Mouse (Mus musculus): ENCODE measurements around the gene Fermt2. TPM values are rescaled to one million over a fixed set of nuclear protein-coding genes. Genes with fewer than 3 reads are reported as not detected.
A peak's percentile ranks its signal among the peaks of the same experiment; 100 is the strongest.
"Not testable (repeated sequence)": the region's sequence is repeated elsewhere in the genome, so short reads cannot be mapped to it uniquely, and the experiment has no call there.

The Fermt2 gene
- polyA plus RNA-seq, 1 experiment from 2014 or later: 118 TPM

DNA sequence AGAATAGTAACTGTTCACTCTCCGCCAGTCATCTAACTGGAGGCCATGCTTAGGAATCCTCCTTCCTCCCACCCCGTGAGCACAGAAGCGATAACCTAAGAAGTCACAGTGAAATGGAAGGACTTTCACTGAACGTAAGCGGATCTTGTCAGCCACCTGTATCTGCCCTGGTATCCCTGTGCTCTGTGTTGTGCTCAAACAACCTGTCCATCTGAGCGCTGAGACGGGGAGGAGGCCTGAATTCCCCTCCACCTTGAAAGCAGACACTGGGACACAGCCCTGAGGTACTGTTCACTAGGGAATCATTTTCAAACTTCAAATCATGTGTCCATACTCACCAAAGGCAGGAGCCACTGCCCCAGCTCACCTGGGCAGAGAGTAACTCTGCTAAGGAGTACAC is 52.9 kb downstream of the Fermt2 start:
- WGBS: 92% methylated on average over 7 of the region's 7 CpGs
- Histone ChIP-seq H3K27ac (no peak overlapping the region), H3K4me1 (no peaks in the 10 kb centered on the region), H3K4me3 (no peak overlapping the region), H3K9me3 (replicated peaks) (no peaks in the 10 kb centered on the region), H3K36me3 (peaks cover 93% of the 10 kb centered on the region), H3K27me3 (ENCODE audit: low read depth, poor library complexity, severe bottlenecking) (no peaks in the 10 kb centered on the region)
- no peak for DNase-seq (ENCODE audit: low spot score)

DNA sequence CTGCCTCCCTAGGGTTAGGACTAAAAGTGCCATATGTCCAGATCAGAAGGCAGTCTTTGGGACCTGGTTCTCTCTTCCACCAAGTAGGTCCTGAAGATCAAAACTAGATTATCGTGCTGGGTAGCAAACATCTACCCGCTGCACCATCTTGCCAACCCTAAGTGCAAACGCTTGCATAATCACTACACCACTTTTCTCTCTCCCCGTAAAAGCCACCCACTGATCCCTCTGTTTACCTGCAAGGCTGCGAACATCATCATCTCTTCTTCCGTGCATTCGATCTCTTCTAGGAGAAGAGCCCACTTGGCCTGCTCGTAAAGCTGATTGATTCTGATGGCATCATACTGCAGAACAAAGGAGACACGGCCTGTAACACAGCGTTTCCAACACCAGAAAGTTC is 57.4 kb downstream of the Fermt2 start:
- no peak overlapping the region for H3K27ac ChIP-seq
- WGBS: 91% methylated on average over 10 of the region's 10 CpGs
- H3K9me3 ChIP-seq (replicated peaks): no peaks in the 10 kb centered on the region
- no peaks in the 10 kb centered on the region for H3K27me3 ChIP-seq (ENCODE audit: low read depth, poor library complexity, severe bottlenecking)
- no peak overlapping the region for H3K4me3 ChIP-seq
- DNase-seq (ENCODE audit: low spot score): no peak
- peaks cover 100% of the 10 kb centered on the region for H3K36me3 ChIP-seq
- no peaks in the 10 kb centered on the region for H3K4me1 ChIP-seq

DNA sequence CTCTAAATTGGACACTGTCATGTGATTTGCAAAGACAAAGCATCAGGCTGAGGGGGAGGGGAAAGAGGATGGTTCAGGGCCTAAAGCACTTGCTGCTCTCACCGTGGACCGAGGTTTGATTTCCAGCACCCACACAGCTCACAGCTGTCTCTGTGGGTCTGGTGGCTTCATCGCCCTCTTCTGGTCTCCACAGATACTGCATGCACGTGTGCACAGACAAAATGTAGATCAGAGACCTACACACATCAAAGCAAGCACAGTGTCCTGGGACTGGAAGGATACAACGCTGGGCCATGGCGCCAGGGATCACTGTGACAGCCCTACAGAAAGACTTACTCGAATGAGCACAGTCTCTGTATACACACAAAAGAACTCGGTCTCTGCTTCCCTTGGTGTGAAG is 60.5 kb downstream of the Fermt2 start:
- 96% methylated on average over 8 of the region's 8 CpGs for WGBS
- peaks cover 100% of the 10 kb centered on the region for H3K36me3 ChIP-seq
- no peak overlapping the region for H3K27ac ChIP-seq
- no peaks in the 10 kb centered on the region for H3K9me3 ChIP-seq (replicated peaks)
- peaks cover 4% of the 10 kb centered on the region for H3K4me1 ChIP-seq
- no peaks in the 10 kb centered on the region for H3K27me3 ChIP-seq (ENCODE audit: low read depth, poor library complexity, severe bottlenecking)
- H3K4me3 ChIP-seq: no peak overlapping the region
- no peak for DNase-seq (ENCODE audit: low spot score)

DNA sequence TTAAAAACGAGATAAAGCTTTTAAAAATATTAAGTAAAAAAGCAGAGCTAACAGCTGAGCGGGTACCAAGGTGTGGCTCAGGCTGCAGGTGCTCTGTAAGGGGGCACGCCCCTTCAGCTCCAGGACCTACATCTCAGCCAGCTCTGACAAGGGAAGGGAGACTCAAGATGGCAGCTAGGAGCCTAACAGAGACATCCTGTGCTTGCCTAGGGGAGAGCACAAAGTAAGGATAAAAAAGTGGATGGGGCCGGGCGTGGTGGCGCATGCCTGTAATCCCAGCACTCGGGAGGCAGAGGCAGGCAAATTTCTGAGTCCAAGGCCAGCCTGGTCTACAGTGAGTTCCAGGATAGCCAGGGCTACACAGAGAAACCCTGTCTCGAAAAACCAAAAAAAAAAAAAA is 63.5 kb downstream of the Fermt2 start:
- not testable (repeated sequence) for H3K27ac ChIP-seq; H3K4me3 ChIP-seq; H3K9me3 ChIP-seq (replicated peaks); DNase-seq (ENCODE audit: low spot score); H3K27me3 ChIP-seq (ENCODE audit: low read depth, poor library complexity, severe bottlenecking)
- WGBS: 92% methylated on average over 8 of the region's 8 CpGs
- Histone ChIP-seq H3K36me3 (peaks cover 98% of the 10 kb centered on the region), H3K4me1 (peaks cover 26% of the 10 kb centered on the region)

DNA sequence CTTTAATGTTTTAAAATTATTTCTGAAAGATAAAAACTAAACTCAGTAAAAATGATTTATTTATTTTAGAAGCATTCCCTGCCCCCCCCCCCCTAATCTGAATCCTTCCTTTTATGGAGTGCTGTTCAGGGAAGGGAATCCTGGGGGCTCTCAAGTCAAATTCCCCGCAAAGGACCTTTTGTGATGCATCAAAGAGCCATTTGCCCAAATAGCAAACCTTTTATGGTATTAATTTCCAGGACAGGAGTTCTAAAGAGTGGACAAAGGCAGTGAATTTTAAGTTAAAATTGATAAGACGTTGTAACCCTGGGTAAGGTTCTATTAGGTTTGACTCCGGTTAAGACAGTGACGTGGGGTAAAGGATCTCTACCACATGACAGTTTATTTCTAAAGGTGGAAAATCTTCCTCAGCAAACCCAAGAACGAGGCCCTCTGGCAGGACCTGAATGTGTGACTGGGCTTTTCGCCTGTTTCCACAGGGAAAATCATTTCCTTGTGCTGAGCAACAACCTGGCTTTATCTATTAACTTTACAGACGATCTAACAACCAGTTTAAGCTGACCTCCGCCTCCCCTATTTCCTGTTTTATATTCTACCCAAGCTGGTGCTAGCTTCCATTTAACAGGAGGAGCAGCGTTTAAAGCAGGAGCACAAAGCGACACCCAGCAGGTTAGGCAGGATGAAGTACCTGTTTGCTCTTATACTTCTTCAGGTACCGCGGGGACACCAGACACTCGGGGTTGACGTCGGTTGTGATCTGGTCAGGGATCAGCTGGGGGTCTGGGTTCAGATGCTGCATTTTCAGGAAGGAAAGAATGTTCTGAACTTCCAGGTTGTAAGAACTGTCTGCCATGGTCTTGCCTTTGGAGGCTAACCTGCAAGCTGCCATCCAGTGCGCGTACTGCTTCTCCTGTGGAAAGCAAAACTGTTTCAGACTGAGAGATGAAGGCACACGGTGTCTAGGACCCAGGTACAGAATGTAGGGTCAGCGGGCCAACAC is 65.6 kb downstream of the Fermt2 start:
- H3K27ac ChIP-seq: peak overlapping the region; percentile 32
- no peaks in the 10 kb centered on the region for H3K27me3 ChIP-seq (ENCODE audit: low read depth, poor library complexity, severe bottlenecking)
- H3K4me3 ChIP-seq: no peak overlapping the region
- peaks cover 26% of the 10 kb centered on the region for H3K4me1 ChIP-seq
- peaks cover 96% of the 10 kb centered on the region for H3K36me3 ChIP-seq
- 73% methylated on average over 19 of the region's 19 CpGs for WGBS
- DNase-seq (ENCODE audit: low spot score): no peak
- no peaks in the 10 kb centered on the region for H3K9me3 ChIP-seq (replicated peaks)

DNA sequence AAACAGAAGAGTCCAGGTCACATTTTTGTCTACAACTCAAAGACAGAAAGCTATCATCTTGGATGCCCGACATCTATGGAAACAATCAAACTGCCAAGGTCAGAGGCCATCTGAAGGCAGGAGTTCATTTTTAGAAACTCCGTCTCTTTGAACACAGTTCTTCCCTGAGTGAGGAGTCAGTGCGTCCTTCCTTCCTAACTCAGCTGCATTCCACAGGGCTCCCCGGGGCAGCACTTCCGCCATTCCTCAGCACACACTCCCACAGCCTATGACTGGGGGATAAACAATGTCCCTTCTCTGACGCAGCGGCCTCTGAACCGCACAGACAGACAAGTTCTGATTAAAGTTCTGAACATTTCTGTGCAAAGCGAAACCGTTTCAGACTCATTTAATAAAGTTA is 66.3 kb downstream of the Fermt2 start:
- peaks cover 26% of the 10 kb centered on the region for H3K4me1 ChIP-seq
- peaks cover 96% of the 10 kb centered on the region for H3K36me3 ChIP-seq
- H3K27ac ChIP-seq: peak overlapping the region; percentile 67
- H3K27me3 ChIP-seq (ENCODE audit: low read depth, poor library complexity, severe bottlenecking): no peaks in the 10 kb centered on the region
- no peaks in the 10 kb centered on the region for H3K9me3 ChIP-seq (replicated peaks)
- WGBS: 24% methylated on average over 10 of the region's 10 CpGs
- DNase-seq (ENCODE audit: low spot score): no peak
- H3K4me3 ChIP-seq: no peak overlapping the region

DNA sequence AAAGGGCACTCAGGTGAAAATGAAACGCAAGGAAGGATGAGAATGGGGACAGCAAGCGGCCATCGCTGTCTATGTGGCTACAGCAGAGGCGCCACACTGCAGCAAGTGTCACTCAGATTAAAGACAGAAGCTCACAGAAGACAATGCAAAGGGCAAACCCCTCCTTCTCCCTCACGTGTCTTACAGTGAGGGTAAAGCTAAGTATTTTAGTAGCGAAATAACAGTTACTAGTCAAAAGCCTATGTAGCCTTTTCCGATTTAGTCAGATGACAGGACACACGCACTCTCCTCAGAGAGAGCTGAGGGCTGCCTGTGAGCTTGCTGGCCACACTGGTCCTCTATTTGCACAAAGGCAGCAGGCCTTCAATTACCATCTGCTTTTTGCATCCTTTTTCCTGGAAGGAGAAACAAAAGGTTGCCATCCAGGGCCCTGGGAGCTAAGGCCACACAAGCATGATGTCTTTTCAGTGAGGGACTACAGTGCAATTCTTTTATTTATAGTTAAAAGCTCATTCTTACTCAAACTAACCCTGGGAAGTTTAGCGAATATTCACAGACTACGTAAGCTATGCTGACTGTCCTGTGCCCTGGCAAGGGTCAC is 66.9 kb downstream of the Fermt2 start:
- Histone ChIP-seq H3K36me3 (peaks cover 96% of the 10 kb centered on the region), H3K27me3 (ENCODE audit: low read depth, poor library complexity, severe bottlenecking) (no peaks in the 10 kb centered on the region), H3K27ac (peak overlapping the region; percentile 67), H3K4me1 (peaks cover 26% of the 10 kb centered on the region), H3K9me3 (replicated peaks) (no peaks in the 10 kb centered on the region), H3K4me3 (no peak overlapping the region)
- 68% methylated on average over 10 of the region's 10 CpGs for WGBS
- no peak for DNase-seq (ENCODE audit: low spot score)

DNA sequence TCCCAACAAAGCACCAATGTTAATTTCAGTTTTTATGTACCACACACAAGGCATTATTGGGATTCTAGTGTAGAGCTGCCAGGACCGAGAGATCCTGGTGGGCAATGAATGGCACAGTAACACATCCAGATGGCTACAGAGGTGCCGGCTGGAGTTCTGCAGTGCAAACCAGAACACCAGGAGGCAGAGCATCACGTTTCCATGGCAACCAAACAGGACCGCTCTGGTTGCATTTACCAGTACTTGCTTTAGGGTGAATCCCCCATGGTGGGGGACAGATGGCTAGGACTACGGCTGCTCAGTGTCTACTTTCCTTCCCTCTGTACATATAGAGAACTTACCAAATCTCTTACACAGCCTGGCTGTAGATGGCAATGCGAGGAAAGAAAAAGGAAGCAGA is 67.5 kb downstream of the Fermt2 start:
- H3K4me3 ChIP-seq: no peak overlapping the region
- WGBS: 51% methylated on average over 6 of the region's 6 CpGs

DNA sequence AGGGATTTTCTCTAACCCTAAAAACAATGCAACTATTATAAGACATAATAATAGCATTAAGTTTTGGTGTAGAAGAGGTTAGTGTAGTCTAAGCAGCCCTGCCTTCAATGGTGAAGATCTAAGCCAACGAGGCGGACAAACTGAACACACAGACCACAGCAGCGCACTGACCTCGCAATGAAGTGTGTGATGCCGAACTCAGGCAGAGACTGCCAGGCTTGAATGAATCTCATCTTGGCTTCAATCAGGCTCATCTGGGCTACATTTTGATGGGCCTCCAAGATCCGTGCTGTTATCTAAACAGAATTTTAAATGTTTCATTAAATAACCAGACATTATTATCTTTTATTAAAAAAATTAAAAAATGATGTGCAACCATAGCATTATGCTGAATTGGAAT is 68.0 kb downstream of the Fermt2 start:
- Histone ChIP-seq H3K4me1 (peaks cover 29% of the 10 kb centered on the region), H3K4me3 (no peak overlapping the region), H3K9me3 (replicated peaks) (no peaks in the 10 kb centered on the region), H3K27ac (no peak overlapping the region), H3K36me3 (peaks cover 91% of the 10 kb centered on the region), H3K27me3 (ENCODE audit: low read depth, poor library complexity, severe bottlenecking) (no peaks in the 10 kb centered on the region)
- 94% methylated on average over 6 of the region's 6 CpGs for WGBS
- DNase-seq (ENCODE audit: low spot score): no peak

More for the DNA sequence above, 67.5 kb downstream of the Fermt2 start:
- H3K27ac ChIP-seq: no peak overlapping the region
- no peaks in the 10 kb centered on the region for H3K27me3 ChIP-seq (ENCODE audit: low read depth, poor library complexity, severe bottlenecking)
- no peaks in the 10 kb centered on the region for H3K9me3 ChIP-seq (replicated peaks)
- no peak for DNase-seq (ENCODE audit: low spot score)
- peaks cover 26% of the 10 kb centered on the region for H3K4me1 ChIP-seq
- peaks cover 96% of the 10 kb centered on the region for H3K36me3 ChIP-seq

DNA sequence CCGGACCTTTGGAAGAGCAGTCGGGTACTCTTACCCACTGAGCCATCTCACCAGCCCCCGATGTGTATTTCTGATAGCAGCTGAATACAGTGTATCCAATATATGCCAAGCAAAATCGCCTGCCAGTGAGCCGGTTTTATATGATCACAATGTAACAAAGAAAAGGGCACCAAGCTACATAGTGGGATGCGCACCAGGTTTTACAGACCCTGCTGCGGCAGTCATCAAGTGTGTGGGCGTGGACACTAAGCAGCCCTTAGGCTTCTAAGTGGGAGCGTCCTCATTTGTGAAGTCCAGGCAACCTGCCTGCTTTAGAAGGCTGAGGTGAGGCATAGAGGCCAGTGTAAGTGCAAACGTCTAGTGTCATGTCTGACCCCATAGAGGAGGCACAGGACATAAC is 69.4 kb downstream of the Fermt2 start:
- Histone ChIP-seq H3K27me3 (ENCODE audit: low read depth, poor library complexity, severe bottlenecking) (no peaks in the 10 kb centered on the region), H3K9me3 (replicated peaks) (no peaks in the 10 kb centered on the region), H3K36me3 (peaks cover 77% of the 10 kb centered on the region), H3K27ac (no peak overlapping the region), H3K4me3 (no peak overlapping the region), H3K4me1 (peaks cover 42% of the 10 kb centered on the region)
- 94% methylated on average over 10 of the region's 10 CpGs for WGBS
- DNase-seq (ENCODE audit: low spot score): no peak

DNA sequence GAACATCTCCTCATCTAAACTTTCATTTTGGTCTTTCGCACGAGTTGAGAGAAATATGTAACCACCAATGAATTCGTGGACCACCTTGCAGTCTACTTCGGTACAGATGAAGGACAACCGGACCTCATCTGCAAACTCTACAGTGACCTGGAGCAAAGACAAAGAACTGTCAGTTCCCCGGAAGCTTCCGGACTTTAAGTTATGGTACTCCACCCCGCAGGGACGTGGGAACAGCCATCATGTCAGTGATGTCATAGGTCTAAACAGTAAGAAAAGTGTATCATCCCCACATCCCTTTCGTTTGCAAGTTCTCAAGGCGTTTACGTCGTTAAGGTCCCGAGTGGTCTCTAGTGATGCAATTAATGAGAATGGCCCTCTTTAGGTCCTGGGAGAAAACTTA is 70.0 kb downstream of the Fermt2 start:
- Histone ChIP-seq H3K27me3 (ENCODE audit: low read depth, poor library complexity, severe bottlenecking) (no peaks in the 10 kb centered on the region), H3K36me3 (peaks cover 71% of the 10 kb centered on the region), H3K4me1 (peaks cover 48% of the 10 kb centered on the region), H3K4me3 (no peak overlapping the region), H3K9me3 (replicated peaks) (no peaks in the 10 kb centered on the region), H3K27ac (no peak overlapping the region)
- no peak for DNase-seq (ENCODE audit: low spot score)
- WGBS: 94% methylated on average over 14 of the region's 14 CpGs

DNA sequence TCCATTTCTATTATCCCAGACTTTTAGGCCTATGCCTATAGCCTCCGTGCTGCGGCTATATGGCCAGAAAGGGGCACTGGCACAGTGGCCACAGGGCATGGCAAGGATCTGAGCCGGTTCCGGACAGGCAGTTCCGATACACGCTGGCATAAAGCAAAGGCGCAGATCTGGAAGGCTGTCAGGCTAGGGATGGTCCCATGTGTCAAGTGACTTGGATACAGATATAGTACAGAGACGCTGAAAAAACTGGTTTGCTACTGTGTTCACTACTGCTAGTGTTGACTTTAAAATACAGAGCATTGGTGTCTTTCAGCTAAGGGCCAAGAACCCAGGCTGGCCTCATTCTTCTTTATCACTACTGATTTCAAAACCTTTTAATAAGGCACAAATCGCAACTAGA is 72.9 kb downstream of the Fermt2 start:
- Histone ChIP-seq H3K27ac (peak overlapping the region; percentile 62; the same call in 1 of the 2 replicates), H3K9me3 (replicated peaks) (no peaks in the 10 kb centered on the region), H3K4me1 (peaks cover 49% of the 10 kb centered on the region), H3K36me3 (peaks cover 44% of the 10 kb centered on the region), H3K27me3 (ENCODE audit: low read depth, poor library complexity, severe bottlenecking) (no peaks in the 10 kb centered on the region), H3K4me3 (no peak overlapping the region)
- 91% methylated on average over 9 of the region's 9 CpGs for WGBS
- no peak for DNase-seq (ENCODE audit: low spot score)

DNA sequence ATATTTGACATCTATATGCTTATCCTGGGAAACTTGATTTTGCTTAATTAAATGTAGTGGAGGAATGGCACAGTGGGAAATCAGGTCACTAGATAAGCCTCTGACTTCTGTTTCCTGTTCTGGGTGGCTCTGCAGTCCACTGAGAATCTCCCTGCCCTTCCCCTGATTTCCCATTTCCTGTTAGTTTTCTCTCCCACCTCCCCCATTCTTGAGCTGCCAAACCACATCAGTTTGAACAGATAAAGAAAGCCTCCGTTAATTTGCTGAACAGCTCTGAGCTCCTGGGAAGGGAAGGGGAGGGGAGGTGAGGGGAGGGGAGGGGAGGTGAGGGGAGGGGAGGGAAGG is 73.4 kb downstream of the Fermt2 start:
- Histone ChIP-seq H3K27ac (peak overlapping the region; percentile 67; the same call in 1 of the 2 replicates), H3K36me3 (peaks cover 39% of the 10 kb centered on the region), H3K9me3 (replicated peaks) (no peaks in the 10 kb centered on the region), H3K27me3 (ENCODE audit: low read depth, poor library complexity, severe bottlenecking) (no peaks in the 10 kb centered on the region), H3K4me3 (no peak overlapping the region), H3K4me1 (peaks cover 53% of the 10 kb centered on the region)
- no CpG with 5 or more reads among the region's 1 CpGs for WGBS
- no peak for DNase-seq (ENCODE audit: low spot score)
